Mouse (Mus musculus): Measurements from ENCODE around the gene Ubald1. TPM values are rescaled to one million over a fixed set of nuclear protein-coding genes. Genes with fewer than 3 reads are reported as not detected.
A peak's percentile ranks its signal among the peaks of the same experiment; 100 is the strongest.

Gene Ubald1
- polyA plus RNA-seq (2015; fragmentation: Nextera tagmentation; extraction: Ambion mirVana): 37.4 and 39.7 TPM in 2 replicates

DNA sequence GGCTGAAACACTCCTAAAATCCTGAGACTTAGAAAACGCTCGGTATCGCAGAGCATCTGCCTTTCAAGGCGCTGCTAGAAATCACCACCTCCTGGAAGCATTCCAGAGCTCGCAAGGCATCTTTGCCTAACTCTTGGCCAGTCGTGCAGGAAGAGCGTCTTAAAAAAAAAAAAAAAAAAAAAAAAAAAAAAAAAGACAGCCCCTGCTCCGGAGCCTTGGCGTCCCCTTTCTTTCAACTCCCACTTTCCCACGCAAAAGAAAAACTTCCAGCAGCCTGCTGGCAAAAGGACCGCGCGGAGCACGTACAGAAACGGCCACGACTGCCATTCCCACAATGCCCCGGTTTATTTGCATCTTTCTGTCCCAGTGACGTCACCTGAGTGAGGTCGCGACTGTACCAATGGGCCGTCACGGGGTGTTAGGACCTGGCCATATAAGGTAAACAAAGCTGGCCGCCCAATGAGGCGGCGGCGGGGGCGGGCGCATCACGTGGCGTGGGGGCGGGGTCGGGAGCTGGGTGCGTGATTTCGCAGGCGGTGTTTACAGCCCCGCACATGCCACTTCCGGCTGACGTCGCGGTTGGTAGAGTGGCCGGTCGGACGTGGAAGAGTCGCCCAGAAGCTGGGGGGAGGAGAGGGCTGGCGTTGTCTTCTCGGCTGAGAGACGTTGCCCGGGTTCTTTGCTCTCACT, at the start of gene Ubald1:
TSS of gene Ubald1 (minus strand) at position 180 of the 690 bp plus-strand sequence.
- no peaks in the 10 kb centered on the region for H3K27me3 ChIP-seq
- under 1% methylated on average over 48 of the region's 48 CpGs for WGBS
- peak within 1 kb of the TSS; percentile 100 for H3K27ac ChIP-seq
- H3K9me3 ChIP-seq (replicated peaks): no peaks in the 10 kb centered on the region
- peak within 1 kb of the TSS; percentile 94 for H3K4me3 ChIP-seq (replicated peaks)
- peaks cover 17% of the 10 kb centered on the region for H3K36me3 ChIP-seq
- H3K4me1 ChIP-seq: peaks cover 50% of the 10 kb centered on the region
- peak within 1 kb of the TSS; percentile 89 for H3K9ac ChIP-seq
- ATAC-seq (replicated peaks; ENCODE audit: low FRiP score): peak; percentile 87
- peak within 1 kb of the TSS; percentile 83 for H3K4me2 ChIP-seq

DNA sequence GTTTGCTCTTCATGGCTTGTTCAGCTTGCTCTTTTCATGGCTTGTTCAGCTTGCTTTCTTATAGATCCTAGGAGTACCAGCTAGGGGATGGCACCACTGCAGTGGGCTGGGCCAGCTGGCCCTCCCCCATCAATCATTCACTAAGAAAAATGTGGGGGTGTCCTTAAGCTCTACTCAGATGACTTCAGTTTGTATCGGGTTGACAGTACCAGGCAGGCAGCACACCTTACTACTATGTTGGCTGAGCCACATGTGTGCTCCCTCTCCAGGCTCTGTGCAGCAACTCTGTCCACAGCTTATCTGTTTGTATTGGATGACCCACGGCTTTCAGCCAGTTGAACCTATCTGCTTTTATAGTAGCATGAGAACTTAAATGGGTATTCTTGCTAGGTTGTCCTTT, 48.4 kb upstream of the Ubald1 start:
- H3K36me3 ChIP-seq: peaks cover 98% of the 10 kb centered on the region
- no peaks in the 10 kb centered on the region for H3K9me3 ChIP-seq (replicated peaks)
- no peak overlapping the region for H3K4me2 ChIP-seq
- no peak overlapping the region for H3K9ac ChIP-seq
- 66% methylated on average over 2 of the region's 2 CpGs for WGBS
- no peaks in the 10 kb centered on the region; the same call in 1 of the 2 replicates for H3K4me1 ChIP-seq
- H3K27me3 ChIP-seq: no peaks in the 10 kb centered on the region
- H3K4me3 ChIP-seq (replicated peaks): no peak overlapping the region
- H3K27ac ChIP-seq: no peak overlapping the region
- ATAC-seq (replicated peaks; ENCODE audit: low FRiP score): no peak

DNA sequence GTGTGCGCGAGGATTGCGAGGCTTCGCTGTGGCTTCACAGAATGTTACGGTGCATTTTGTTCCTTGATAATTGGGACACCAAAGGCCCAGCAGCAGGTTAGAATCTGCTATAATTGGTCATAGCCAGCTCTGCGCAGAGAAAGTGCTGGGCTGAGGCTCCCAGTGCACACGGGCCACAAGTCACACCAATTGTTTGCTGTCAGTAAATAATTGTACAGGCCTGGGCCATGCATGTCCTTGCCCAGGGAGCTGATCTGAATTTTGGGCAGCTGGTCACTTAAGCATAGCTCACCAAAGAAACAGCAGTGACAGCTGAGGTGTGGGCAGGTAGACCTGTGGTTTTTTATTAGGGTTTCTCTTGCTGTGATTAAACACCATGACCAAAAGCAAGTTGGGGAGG, 47.9 kb upstream of the Ubald1 start:
- no peaks in the 10 kb centered on the region for H3K9me3 ChIP-seq (replicated peaks)
- H3K27ac ChIP-seq: no peak overlapping the region
- no peaks in the 10 kb centered on the region for H3K27me3 ChIP-seq
- no peak overlapping the region for H3K9ac ChIP-seq
- no peak overlapping the region for H3K4me3 ChIP-seq (replicated peaks)
- no peak for ATAC-seq (replicated peaks; ENCODE audit: low FRiP score)
- no peaks in the 10 kb centered on the region; the same call in 1 of the 2 replicates for H3K4me1 ChIP-seq
- H3K4me2 ChIP-seq: no peak overlapping the region
- H3K36me3 ChIP-seq: peaks cover 98% of the 10 kb centered on the region
- 95% methylated on average over 7 of the region's 7 CpGs for WGBS

DNA sequence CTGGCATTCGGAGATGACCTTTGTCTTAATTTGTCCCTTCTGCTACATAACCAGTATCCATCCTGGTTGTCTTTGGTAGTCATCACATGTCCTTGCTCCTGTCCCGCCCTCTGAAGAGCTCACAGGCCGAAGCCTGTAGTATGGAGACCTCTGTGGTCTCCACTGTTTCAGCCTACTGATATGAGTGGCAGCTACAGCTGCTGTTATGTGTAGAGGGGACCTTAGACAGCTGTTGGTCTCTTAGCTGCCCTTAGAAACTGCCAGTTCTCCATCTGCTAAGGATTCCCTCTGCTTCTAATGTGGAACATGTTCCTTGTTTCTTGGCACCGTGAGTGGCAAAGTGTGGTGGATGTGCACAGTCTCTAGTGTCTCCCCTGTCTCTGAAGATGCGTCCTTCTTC, 43.9 kb upstream of the Ubald1 start:
- Histone ChIP-seq H3K27me3 (no peaks in the 10 kb centered on the region), H3K4me3 (replicated peaks) (no peak overlapping the region), H3K27ac (no peak overlapping the region), H3K9me3 (replicated peaks) (no peaks in the 10 kb centered on the region), H3K4me2 (no peak overlapping the region), H3K36me3 (peaks cover 91% of the 10 kb centered on the region), H3K4me1 (no peaks in the 10 kb centered on the region), H3K9ac (no peak overlapping the region)
- WGBS: 91% methylated on average over 5 of the region's 5 CpGs
- no peak for ATAC-seq (replicated peaks; ENCODE audit: low FRiP score)

DNA sequence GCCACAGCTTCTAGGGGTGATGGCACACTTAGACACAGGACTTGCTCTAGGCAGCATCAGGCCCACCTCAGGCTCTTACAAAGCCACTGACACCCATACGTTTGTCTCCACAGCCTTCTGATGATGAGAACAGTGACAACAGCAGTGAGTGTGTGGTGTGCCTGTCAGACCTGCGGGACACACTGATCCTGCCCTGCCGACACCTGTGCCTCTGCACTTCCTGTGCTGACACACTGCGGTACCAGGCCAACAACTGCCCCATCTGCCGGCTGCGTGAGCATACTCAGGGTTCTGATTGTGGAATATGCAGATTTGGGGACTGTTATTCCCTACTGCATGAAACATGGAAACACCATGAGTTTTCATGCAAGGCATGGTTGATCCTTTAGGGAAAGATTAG, 42.4 kb upstream of the Ubald1 start:
- Histone ChIP-seq H3K36me3 (peaks cover 83% of the 10 kb centered on the region), H3K9ac (no peak overlapping the region), H3K4me1 (no peaks in the 10 kb centered on the region), H3K4me3 (replicated peaks) (no peak overlapping the region), H3K9me3 (replicated peaks) (no peaks in the 10 kb centered on the region), H3K27ac (no peak overlapping the region), H3K4me2 (no peak overlapping the region), H3K27me3 (no peaks in the 10 kb centered on the region)
- 90% methylated on average over 6 of the region's 6 CpGs for WGBS
- no peak for ATAC-seq (replicated peaks; ENCODE audit: low FRiP score)

DNA sequence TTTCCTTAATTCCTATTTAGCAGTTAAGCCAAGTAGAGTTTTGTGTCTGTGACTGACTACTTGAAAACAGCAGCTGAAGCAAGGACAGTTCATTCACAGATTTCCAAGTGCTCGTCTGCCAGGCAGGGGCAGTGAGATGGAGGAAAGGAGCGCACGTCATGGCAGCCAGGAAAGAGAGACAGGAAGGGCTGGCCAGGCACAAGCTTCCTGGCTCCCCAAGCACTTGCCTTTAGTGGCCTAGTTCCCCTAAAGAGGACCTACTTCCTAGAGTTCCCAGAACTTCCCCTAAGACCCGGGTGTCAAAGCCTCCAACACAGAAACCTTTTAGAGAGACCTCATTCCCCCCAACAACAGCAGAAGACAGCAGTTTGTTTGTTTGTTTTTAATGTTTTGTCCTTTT, 40.4 kb upstream of the Ubald1 start:
- no peaks in the 10 kb centered on the region for H3K4me1 ChIP-seq
- H3K4me3 ChIP-seq (replicated peaks): no peak overlapping the region
- H3K9me3 ChIP-seq (replicated peaks): no peaks in the 10 kb centered on the region
- H3K36me3 ChIP-seq: peaks cover 81% of the 10 kb centered on the region
- peak overlapping the region; percentile 19; the same call in 1 of the 2 replicates for H3K27ac ChIP-seq
- ATAC-seq (replicated peaks; ENCODE audit: low FRiP score): no peak
- H3K9ac ChIP-seq: no peak overlapping the region
- WGBS: 79% methylated on average over 4 of the region's 4 CpGs
- H3K27me3 ChIP-seq: no peaks in the 10 kb centered on the region
- H3K4me2 ChIP-seq: no peak overlapping the region

DNA sequence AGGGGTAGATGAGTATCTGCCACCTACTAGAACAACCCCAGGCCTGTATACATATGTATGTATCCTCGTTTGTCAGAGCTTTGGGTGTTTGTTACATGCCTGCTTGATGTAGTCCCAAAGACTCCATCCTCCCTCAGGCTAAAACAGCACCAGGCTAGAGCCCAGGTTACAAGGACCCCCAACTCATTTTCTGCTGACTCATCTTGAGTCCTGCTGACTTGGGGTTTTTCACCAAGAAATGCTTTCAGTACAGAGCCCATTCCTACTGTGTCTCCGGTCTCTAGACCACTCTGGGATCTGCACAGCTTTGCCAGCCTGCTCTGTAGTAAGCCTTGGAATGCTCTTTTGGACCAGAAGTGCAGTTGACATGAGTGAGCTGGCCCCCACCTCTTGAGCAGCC, 36.5 kb upstream of the Ubald1 start:
- H3K27me3 ChIP-seq: no peaks in the 10 kb centered on the region
- no peak for ATAC-seq (replicated peaks; ENCODE audit: low FRiP score)
- peaks cover 68% of the 10 kb centered on the region for H3K36me3 ChIP-seq
- no peak overlapping the region for H3K9ac ChIP-seq
- peaks cover 15% of the 10 kb centered on the region for H3K4me1 ChIP-seq
- H3K27ac ChIP-seq: no peak overlapping the region
- H3K4me2 ChIP-seq: no peak overlapping the region
- H3K4me3 ChIP-seq (replicated peaks): no peak overlapping the region
- no peaks in the 10 kb centered on the region for H3K9me3 ChIP-seq (replicated peaks)
- WGBS: 91% methylated on average over 2 of the region's 2 CpGs

DNA sequence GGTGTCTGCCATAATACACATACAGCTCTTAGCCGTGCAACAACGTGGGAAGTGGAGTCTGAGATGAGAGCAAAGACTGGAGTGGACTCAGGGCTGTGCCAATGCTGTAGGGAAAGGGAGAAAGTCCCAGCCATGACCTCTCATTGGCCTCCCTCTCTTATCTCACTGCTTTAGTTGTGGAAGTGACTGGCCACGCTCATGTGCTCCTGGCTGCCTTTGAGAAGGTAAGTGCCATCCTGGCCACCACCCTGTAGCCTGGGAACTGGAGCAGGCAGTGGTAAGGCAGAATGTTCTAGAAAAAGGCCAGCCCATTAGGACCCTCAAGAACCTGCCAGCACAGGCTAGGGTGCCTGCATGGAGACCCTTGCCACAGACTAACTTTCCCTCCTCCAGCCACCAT, 35.8 kb upstream of the Ubald1 start:
- Histone ChIP-seq H3K36me3 (peaks cover 75% of the 10 kb centered on the region), H3K9ac (no peak overlapping the region), H3K27me3 (no peaks in the 10 kb centered on the region), H3K4me2 (no peak overlapping the region), H3K27ac (no peak overlapping the region), H3K9me3 (replicated peaks) (no peaks in the 10 kb centered on the region), H3K4me1 (peaks cover 15% of the 10 kb centered on the region), H3K4me3 (replicated peaks) (no peak overlapping the region)
- 94% methylated on average over 3 of the region's 3 CpGs for WGBS
- no peak for ATAC-seq (replicated peaks; ENCODE audit: low FRiP score)

DNA sequence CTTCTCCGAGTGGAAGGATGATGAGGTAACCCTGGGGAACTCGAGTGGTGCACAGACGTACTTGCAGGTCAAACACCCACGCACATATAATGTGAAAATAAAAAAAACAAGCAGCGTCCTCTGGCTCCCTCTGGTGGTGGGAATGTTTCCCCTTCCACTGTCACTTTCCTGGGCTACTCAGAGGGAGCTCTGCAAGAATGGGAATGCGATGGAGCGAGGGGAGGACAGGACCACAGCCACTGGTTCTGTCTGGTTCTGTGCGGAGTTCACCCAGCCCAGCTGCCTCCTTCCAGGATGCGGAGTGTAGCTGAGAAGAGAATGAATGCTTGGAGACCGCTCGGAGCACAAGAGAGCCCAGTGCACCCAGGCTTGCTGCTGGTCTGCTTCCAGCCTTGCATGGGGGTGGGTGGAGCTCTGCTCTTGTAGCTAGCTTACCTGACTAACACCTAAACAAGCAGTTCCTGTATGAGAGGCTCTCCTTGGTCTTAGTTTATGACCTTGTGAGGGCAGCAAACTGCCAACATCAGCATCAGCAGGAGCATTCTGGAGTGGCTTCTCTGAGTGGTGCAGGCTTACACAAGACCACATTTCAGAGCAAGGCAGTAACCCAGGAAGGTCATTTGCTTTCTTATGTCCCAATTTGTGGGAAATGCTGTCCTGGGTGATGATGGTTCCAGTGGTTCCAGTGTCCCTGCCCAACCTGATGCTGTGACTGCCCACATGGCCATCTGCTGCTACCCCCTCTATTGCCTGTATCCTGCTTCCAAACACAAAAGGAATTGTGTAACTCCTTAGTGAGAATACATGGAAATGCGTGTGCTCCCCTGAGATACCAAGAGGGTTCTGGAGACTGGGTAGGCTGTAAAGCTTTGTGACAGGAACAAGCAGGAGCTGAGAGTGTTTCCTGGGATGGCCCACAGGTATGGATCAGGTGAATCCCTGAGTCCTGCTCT, 33.9 kb upstream of the Ubald1 start:
- 33% methylated on average over 12 of the region's 12 CpGs for WGBS
- H3K4me1 ChIP-seq: peaks cover 15% of the 10 kb centered on the region
- peaks cover 75% of the 10 kb centered on the region for H3K36me3 ChIP-seq
- no peaks in the 10 kb centered on the region for H3K27me3 ChIP-seq
- H3K27ac ChIP-seq: peak overlapping the region; percentile 91
- H3K4me3 ChIP-seq (replicated peaks): no peak overlapping the region
- H3K9me3 ChIP-seq (replicated peaks): no peaks in the 10 kb centered on the region
- peak; percentile 75 for ATAC-seq (replicated peaks; ENCODE audit: low FRiP score)
- peak overlapping the region; percentile 10; the same call in 1 of the 2 replicates for H3K4me2 ChIP-seq
- H3K9ac ChIP-seq: no peak overlapping the region

DNA sequence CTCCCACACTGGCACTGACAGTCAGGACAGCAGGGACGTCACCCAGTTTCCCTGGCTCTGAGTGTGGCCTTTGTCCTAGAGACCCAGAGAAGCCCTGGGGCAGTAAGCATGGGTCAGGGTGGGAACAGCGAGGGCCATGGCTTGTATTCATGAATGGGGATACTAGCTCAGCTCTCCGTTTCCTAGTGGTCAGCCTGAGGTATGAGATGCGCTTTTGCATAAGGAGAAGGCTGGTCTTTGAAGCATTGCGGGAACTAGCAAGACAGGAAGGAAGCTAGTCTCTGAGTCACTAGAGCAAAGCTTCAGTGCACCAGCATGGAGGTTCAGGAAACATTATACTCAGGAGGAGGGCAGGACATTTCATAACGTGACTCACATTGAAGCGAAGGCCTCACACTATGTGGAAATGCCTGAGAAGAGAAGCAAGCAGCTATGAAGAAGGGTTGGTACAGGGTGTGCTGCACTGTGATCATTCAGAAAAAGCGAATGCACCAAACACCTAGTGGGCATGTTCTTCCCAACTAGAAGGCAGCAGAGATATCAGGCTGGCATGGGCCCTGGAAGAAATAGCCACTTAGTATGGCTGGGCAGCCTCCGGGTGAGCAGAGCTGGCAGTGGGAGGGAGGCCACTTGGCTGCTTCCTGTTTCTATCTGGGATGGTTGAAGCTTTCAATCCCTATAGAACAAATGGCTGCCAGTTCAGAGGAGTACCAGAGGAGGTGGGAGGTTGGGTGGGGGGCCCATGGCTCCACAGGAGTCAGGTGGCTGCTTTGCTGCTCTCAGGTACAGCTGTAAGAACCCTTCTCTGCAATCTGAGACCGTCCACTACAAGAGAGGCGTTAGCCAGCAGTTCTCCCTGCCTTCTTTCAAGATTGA, 33.0 kb upstream of the Ubald1 start:
- Histone ChIP-seq H3K9me3 (replicated peaks) (no peaks in the 10 kb centered on the region), H3K36me3 (peaks cover 76% of the 10 kb centered on the region), H3K27ac (peak overlapping the region; percentile 91), H3K4me2 (peak overlapping the region; percentile 10; the same call in 1 of the 2 replicates), H3K4me3 (replicated peaks) (no peak overlapping the region), H3K27me3 (no peaks in the 10 kb centered on the region), H3K9ac (no peak overlapping the region), H3K4me1 (peaks cover 15% of the 10 kb centered on the region)
- ATAC-seq (replicated peaks; ENCODE audit: low FRiP score): peak; percentile 38
- 55% methylated on average over 11 of the region's 11 CpGs for WGBS

DNA sequence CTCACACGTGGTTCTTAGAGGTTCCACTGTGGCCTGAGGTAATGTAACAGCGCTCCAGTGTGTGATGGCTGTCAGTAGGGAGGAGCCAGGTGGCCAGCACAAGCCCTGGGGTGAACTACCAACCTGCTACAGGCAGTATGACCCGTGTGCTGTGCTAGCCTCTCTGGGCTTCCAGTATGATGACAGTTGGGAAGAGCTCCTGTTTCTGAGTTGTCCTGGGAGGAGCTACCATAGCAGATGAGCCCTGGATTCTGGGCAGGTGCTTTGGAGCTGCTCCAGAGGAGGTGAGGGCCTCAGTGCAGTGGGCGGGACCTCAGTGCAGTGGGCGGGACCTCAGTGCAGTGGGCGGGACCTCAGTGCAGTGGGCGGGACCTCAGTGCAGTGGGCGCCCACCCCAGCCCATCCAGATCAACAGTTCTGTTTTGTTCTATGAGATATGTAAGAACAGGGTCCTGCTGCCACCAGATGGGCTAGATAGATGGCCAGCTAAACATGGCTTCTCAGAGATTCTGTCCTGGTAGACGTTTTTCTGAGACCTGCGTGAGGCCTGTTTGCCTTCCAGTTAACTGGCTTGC, 32.0 kb upstream of the Ubald1 start:
- H3K36me3 ChIP-seq: peaks cover 84% of the 10 kb centered on the region
- ATAC-seq (replicated peaks; ENCODE audit: low FRiP score): no peak
- H3K9ac ChIP-seq: no peak overlapping the region
- WGBS: 77% methylated on average over 10 of the region's 10 CpGs
- H3K4me3 ChIP-seq (replicated peaks): no peak overlapping the region
- no peaks in the 10 kb centered on the region for H3K27me3 ChIP-seq
- peak overlapping the region; percentile 91 for H3K27ac ChIP-seq
- no peaks in the 10 kb centered on the region for H3K9me3 ChIP-seq (replicated peaks)
- H3K4me2 ChIP-seq: no peak overlapping the region
- H3K4me1 ChIP-seq: peaks cover 15% of the 10 kb centered on the region

All from kidney, embryonic 15.5 days (tissue).